Mouse (Mus musculus) B cell, adult (primary cell): ENCODE measurements around the gene Acyp1. TPM values are rescaled to one million over a fixed set of nuclear protein-coding genes. Genes with fewer than 3 reads are reported as not detected.

ENCODE experiments used
- total RNA-seq: library from RNA; stranded (reverse); gene quantifications from 4 replicates; pipeline ENCODE4 v1.2.4, GENCODE M21; 2023; ENCODE audit not compliant: inconsistent age

The Acyp1 gene
- total RNA-seq = 14.7 to 19.7 TPM (median 16.7 TPM) in 4 replicates

DNA sequence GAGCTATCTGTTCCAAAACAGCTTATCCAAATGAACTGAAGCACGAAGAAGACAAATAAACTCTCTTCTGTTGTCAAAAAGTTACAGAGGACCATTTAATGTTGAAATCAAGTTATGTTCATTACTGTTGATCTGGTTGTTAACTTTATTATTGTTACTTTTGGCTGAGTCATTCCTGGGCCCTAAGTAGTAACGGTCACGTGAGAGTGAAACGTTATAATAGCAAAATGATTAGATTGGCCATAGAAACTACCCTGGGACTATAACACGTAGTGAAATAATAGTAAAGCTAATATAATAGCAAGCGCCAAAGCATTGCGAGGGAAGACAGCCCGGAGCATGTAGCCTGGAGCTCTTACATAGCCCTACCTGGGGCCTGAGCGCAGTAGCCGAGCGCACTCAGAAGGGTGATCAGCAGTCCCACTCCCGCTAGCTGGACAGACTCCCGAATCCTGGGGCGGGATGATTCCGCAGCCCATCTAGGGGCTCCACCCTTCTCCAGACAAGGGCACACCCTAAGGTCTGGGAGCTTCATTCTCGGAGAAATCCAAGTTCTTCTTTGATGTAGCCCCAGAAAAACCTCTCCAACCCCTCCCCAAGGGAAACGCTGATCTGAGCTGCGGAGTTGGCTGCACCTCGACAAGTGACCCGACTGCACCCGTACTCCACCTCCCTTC, at the start of gene Acyp1:
Gene Acyp1 (minus strand): TSS at position 630 of the 677 bp plus-strand sequence.

GRCm38 (mm10) chr12:85288486-85289156, 383 bp upstream of the Acyp1 start, which contains the start of gene Zc2hc1c:
Gene Zc2hc1c, plus strand, starts transcription at chr12:85288591.

GRCm38 (mm10) chr12:85270319-85270718, 17.9 kb downstream of the Acyp1 start, which contains the start of gene Mlh3:
Gene Mlh3, minus strand, starts transcription at chr12:85270599.

Other genes with a start within 250 kb of the Acyp1 start
- 2.5 to 4.7 TPM (median 4.3 TPM) in 4 replicates for gene Prox2, start 177.7 kb downstream of the Acyp1 start, total RNA-seq
- 224 to 254 TPM (median 245 TPM) in 4 replicates for gene Dlst, start 177.6 kb downstream of the Acyp1 start, total RNA-seq
- 0.93 to 1.7 TPM (median 1.3 TPM) in 4 replicates for gene Rps6kl1, start 137.2 kb downstream of the Acyp1 start, total RNA-seq
- gene Pgf, start 110.6 kb downstream of the Acyp1 start, total RNA-seq = 0.35 to 0.45 TPM in 2 of 4 replicates, not detected in the others
- 104 to 136 TPM (median 109 TPM) in 4 replicates for gene Eif2b2, start 69.0 kb downstream of the Acyp1 start, total RNA-seq
- 14.2 to 18.2 TPM (median 15.8 TPM) in 4 replicates for gene Mlh3, start 17.8 kb downstream of the Acyp1 start, total RNA-seq
- 0.18 TPM in 1 of 4 replicates, not detected in the others for gene Zc2hc1c, start 153 bp upstream of the Acyp1 start, total RNA-seq
- gene Nek9, start 50.9 kb upstream of the Acyp1 start, total RNA-seq = 63.8 to 68.4 TPM (median 66.8 TPM) in 4 replicates
- gene Tmed10, start 86.4 kb upstream of the Acyp1 start, total RNA-seq = 155 to 165 TPM (median 160 TPM) in 4 replicates
- 1,794 to 2,495 TPM (median 2,289 TPM) in 4 replicates for gene Fos, start 185.5 kb upstream of the Acyp1 start, total RNA-seq